Mouse (Mus musculus) G1E (cell line): ENCODE results near the gene Ispd. TPM values are rescaled to one million over a fixed set of nuclear protein-coding genes. Genes with fewer than 3 reads are reported as not detected.

Experiments used
- ATAC-seq: 2 replicates; pipeline ENCODE4 v1.8.0; 2016; ENCODE audit warnings: mild to moderate bottlenecking; ENCODE audit not compliant: insufficient number of reproducible peaks, poor library complexity, low FRiP score, severe bottlenecking; ENCODE audit errors: extremely low read depth
- DNase-seq: peaks from one replicate; pipeline ENCODE4 v3.0.0; 2012; ENCODE audit warnings: low spot score
- H3K27me3 ChIP-seq: 2 replicates; pipeline ENCODE4 v1.6.1; 2012; ENCODE audit warnings: mild to moderate bottlenecking, low read length, inconsistent platforms; ENCODE audit not compliant: insufficient read depth
- H3K36me3 ChIP-seq: replicated peaks from 2 replicates; pipeline ENCODE3; 2012; ENCODE audit warnings: mild to moderate bottlenecking, inconsistent platforms
- H3K4me1 ChIP-seq: 2 replicates; pipeline ENCODE4 v1.6.1; 2012; ENCODE audit warnings: low read depth, low read length, inconsistent platforms, mixed read lengths; ENCODE audit not compliant: insufficient read depth
- H3K4me3 ChIP-seq: 2 replicates; pipeline ENCODE4 v1.5.1; 2012; ENCODE audit warnings: low read depth, mild to moderate bottlenecking, inconsistent platforms, low read length, moderate library complexity, mixed read lengths
- H3K9me3 ChIP-seq: replicated peaks from 2 replicates; pipeline ENCODE4 v1.6.1; 2012; ENCODE audit warnings: inconsistent platforms
- CTCF ChIP-seq: IDR thresholded peaks from 2 replicates; pipeline ENCODE4 v1.5.1; 2012; ENCODE audit warnings: low read depth, low read length, inconsistent platforms, mixed read lengths
- GATA1 ChIP-seq: IDR thresholded peaks from 2 replicates; pipeline ENCODE4 v1.6.1; 2012; ENCODE audit warnings: borderline replicate concordance, low read length, inconsistent platforms, mixed read lengths
- GATA2 ChIP-seq: IDR thresholded peaks from 2 replicates; pipeline ENCODE4 v1.6.1; 2012; ENCODE audit warnings: low read depth, low read length, inconsistent platforms, borderline replicate concordance
- POLR2AphosphoS5 ChIP-seq: IDR thresholded peaks from 2 replicates; pipeline ENCODE4 v1.6.1; 2012; ENCODE audit warnings: low read depth, low read length, inconsistent platforms; ENCODE audit not compliant: insufficient replicate concordance
- TAL1 ChIP-seq: conservative IDR thresholded peaks from 2 replicates; pipeline ENCODE4 v1.6.1; 2012; ENCODE audit warnings: low read depth, low read length, inconsistent platforms, mixed read lengths
- polyA plus RNA-seq: library from polyadenylated mRNA; stranded (reverse); fragments of >175 nt; gene quantifications from 2 replicates; pipeline ENCODE4 v1.2.3, GENCODE M21; 2012
- total RNA-seq, 2 experiments: library from RNA; stranded (forward) in 1 of 2; stranded (reverse) in 1 of 2; fragments of 200-1000 nt in 1 of 2; fragments of >200 nt in 1 of 2; fragmentation: Nextera tagmentation in 1 of 2; gene quantifications; 2 replicates each; pipeline ENCODE4 v1.2.3; 2014 to 2017

The Ispd gene
- total and polyA plus RNA-seq, 3 experiments, result 1.5 to 6.2 (median 4.7) TPM

- ATAC-seq (no peak), DNase-seq (no peak)
- Histone ChIP-seq H3K36me3 (no peaks in the 10 kb centered on the region), H3K4me3 (no peak overlapping the region), H3K4me1 (no peaks in the 10 kb centered on the region), H3K27me3 (no peaks in the 10 kb centered on the region), H3K9me3 (no peaks in the 10 kb centered on the region)
- no peak for TF ChIP-seq GATA2
- TF ChIP-seq CTCF, result no peak
- no peak for TF ChIP-seq TAL1
- TF ChIP-seq GATA1, result no peak
- no peak for TF ChIP-seq POLR2AphosphoS5
Observed at GRCm38 (mm10) chr12:36523515-36523914, 142.3 kb downstream of the Ispd start.

GRCm38 (mm10) chr12:36530920-36531319 is 149.7 kb downstream of the Ispd start:
- Histone ChIP-seq H3K27me3 (no peaks in the 10 kb centered on the region), H3K4me3 (no peak overlapping the region), H3K4me1 (no peaks in the 10 kb centered on the region), H3K36me3 (no peaks in the 10 kb centered on the region), H3K9me3 (no peaks in the 10 kb centered on the region)
- DNase-seq, result no peak
- no peak for ATAC-seq
- TF ChIP-seq POLR2AphosphoS5 (no peak), TAL1 (no peak), GATA1 (no peak), GATA2 (no peak), CTCF (no peak)

DNA sequence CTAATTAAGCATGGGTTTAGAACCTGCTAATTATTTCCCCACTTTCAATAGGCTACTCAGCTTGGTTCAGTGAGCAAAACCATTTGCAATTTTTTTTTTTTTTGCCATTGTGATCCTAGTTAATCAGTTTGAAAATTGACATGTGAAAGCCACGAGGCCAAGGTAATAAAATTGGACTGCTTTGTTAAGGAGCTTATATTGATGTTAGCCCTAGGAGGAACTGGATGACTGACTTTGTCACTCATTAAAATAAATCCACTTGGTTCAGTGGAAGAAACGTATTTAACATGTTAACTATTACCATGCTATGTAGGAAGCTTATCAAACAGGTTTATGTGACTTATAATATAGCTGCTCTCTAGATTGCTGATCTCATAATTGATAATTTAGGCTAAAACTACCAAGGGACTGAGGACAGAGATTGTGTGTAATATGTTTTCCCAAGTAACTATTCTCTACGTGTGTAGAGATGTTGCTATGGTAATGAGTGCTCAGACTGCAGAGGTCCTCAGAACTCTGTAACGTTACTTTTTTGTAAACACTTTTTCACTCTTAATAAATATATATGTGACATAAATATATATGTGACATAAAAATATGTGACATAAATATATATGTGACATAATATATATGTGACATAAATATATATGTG is 150.3 kb downstream of the Ispd start:
- TF ChIP-seq POLR2AphosphoS5 (no peak), GATA1 (no peak), GATA2 (no peak), TAL1 (no peak), CTCF (no peak)
- Histone ChIP-seq H3K9me3 (no peaks in the 10 kb centered on the region), H3K27me3 (no peaks in the 10 kb centered on the region), H3K4me3 (no peak overlapping the region), H3K4me1 (no peaks in the 10 kb centered on the region), H3K36me3 (no peaks in the 10 kb centered on the region)
- ATAC-seq, result no peak
- no peak for DNase-seq

DNA sequence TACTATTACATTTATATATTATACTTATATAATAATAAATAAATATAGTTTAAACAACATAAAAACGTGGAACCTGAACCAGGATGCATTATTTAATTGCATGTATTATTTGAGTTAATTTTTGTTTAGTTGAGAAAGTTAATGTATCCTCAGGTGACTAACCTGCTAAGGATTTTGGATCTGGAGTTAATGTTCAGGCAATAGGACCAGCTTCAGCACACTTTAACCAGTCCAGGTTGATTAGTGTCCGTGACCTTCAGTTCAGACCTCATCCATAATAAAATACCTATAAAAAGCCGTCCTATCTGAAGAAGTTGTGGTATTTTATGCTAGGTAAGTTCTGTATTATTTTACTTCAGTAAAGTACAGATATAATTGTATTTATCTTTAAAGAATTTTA is 151.3 kb downstream of the Ispd start:
- ATAC-seq, result no peak
- H3K4me3 ChIP-seq, result no peak overlapping the region
- no peaks in the 10 kb centered on the region for H3K27me3 ChIP-seq
- H3K4me1 ChIP-seq, result no peaks in the 10 kb centered on the region
- TF ChIP-seq TAL1 (no peak), CTCF (no peak), GATA1 (no peak), GATA2 (no peak), POLR2AphosphoS5 (no peak)
- H3K9me3 ChIP-seq, result no peaks in the 10 kb centered on the region
- no peaks in the 10 kb centered on the region for H3K36me3 ChIP-seq
- no peak for DNase-seq

- DNase-seq, result no peak
- TF ChIP-seq CTCF, result no peak
- TF ChIP-seq TAL1, result no peak
- TF ChIP-seq POLR2AphosphoS5, result no peak
- TF ChIP-seq GATA1, result no peak
- no peak for TF ChIP-seq GATA2
- H3K27me3 ChIP-seq, result no peaks in the 10 kb centered on the region
- ATAC-seq, result peak; percentile 32
- H3K4me3 ChIP-seq, result no peak overlapping the region
- H3K36me3 ChIP-seq, result no peaks in the 10 kb centered on the region
- H3K4me1 ChIP-seq, result no peaks in the 10 kb centered on the region
- H3K9me3 ChIP-seq, result no peaks in the 10 kb centered on the region
Observed at GRCm38 (mm10) chr12:36533160-36533900, 152.1 kb downstream of the Ispd start.

DNA sequence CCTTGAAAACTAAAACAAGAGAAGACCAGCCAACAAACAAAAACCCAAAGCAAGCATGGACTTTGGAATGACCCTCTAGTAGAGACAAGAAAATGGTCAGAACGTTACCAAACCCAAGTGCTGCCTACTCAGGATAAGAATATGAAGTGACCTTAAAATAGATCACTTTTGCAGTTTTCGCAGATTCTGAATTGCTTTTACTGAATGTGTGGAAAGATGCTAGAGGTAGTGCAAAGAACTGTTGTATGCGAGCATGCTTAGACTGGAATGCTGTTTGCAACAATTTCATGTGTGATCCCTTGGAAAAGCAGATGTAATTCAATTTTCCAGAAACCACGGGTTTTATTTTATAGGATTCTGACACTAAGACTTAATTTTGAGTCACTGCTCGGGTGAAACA is 153.3 kb downstream of the Ispd start:
- no peaks in the 10 kb centered on the region for H3K4me1 ChIP-seq
- no peak for DNase-seq
- H3K9me3 ChIP-seq, result peaks cover 3% of the 10 kb centered on the region
- H3K4me3 ChIP-seq, result no peak overlapping the region
- no peaks in the 10 kb centered on the region for H3K36me3 ChIP-seq
- TF ChIP-seq GATA1, result no peak
- TF ChIP-seq POLR2AphosphoS5, result no peak
- TF ChIP-seq TAL1, result no peak
- no peak for TF ChIP-seq GATA2
- no peak for TF ChIP-seq CTCF
- ATAC-seq, result no peak
- no peaks in the 10 kb centered on the region for H3K27me3 ChIP-seq
